Mouse (Mus musculus): Measurements from ENCODE around the gene Igf2bp2.

DNA sequence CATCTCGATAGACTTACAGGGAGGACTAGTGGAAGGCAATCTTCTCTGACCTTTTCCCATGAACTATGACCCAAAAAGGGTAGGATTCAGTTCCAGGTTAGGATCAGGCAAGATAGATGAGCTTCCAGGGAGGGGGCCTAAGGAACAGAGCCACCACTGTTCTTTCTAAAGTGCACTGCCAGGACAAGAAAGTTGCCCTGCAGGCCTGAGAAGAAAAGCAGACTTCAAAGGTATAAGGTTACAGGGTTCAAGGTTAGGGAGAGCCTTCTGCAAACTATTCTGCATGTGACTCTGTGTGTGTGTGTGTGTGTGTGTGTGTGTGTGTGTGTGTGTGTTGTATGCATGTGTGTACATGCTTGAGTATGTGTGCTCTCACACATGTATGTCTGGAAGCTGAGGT lies 53.1 kb downstream of the Igf2bp2 start:
- TF ChIP-seq CTCF (IDR thresholded peaks at IDR 0.05; ENCODE audit: insufficient read depth, low read depth, low read length) (no peak), POLR2A (IDR thresholded peaks at IDR 0.05; ENCODE audit: insufficient read depth, low read depth, low read length) (no peak)

Data from olfactory bulb, adult 2 months (tissue).